Mouse (Mus musculus) kidney, adult 2 months (tissue): ENCODE measurements around the gene Shroom1.

ENCODE experiments used
- CTCF ChIP-seq: fragments of 200-500 bp; conservative IDR thresholded peaks from 2 replicates; pipeline ENCODE4 v1.5.1; 2011; ENCODE audit warnings: low read depth, mild to moderate bottlenecking, control low read depth, low read length, moderate library complexity, mixed read lengths; ENCODE audit not compliant: insufficient read depth, insufficient read length
- POLR2A ChIP-seq: fragments of 200-500 bp; IDR thresholded peaks from one replicate; pipeline ENCODE4 v1.6.1; 2011; ENCODE audit warnings: low read depth, low read length, control low read depth

DNA sequence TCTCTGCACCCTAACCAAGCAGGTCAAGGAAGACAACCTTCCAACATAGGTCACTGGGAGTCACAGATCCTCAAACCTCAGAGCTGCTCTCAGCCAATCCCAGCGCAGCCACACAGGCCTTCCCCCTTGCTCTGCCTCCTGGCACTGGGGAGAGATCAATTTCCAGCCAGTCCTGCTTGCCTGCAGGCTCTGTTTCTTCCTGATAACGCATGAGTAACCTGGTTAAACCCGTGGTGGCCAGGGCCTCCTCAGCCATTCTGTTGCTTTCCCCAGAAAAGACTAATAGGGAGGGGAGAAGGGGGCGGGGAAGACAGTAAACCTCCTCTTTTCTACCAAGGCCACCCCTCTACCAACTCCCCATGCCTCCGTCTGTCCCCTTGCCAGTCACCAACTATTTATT lies 4.7 kb downstream of the Shroom1 start:
- TF ChIP-seq POLR2A (no peak), CTCF (no peak)
